ENCODE assay signal across 8 mouse cellular contexts in genomic region chr1:192136561-192137290, GRCm38 (mm10). TPM values are rescaled to one million over a fixed set of nuclear protein-coding genes. Genes with fewer than 3 reads are reported as not detected.
DNase-seq lines count a peak whose midpoint lies in the region; ATAC-seq and TF ChIP-seq lines count a peak whose summit lies in the region.

No protein-coding gene starts in this region.

- no peaks in the 10 kb centered on the region for H3K9me3 ChIP-seq in embryonic facial prominence, embryonic 10.5 days
- H3K9me3 ChIP-seq in intestine, postnatal 0 days (ENCODE audit: control insufficient read depth), result no peaks in the 10 kb centered on the region
- H3K9me3 ChIP-seq in midbrain, embryonic 11.5 days (ENCODE audit: control insufficient read depth, low read length), result no peaks in the 10 kb centered on the region

- H3K9ac ChIP-seq in intestine, postnatal 0 days (ENCODE audit: low read depth, low read length), result peak overlapping the region; percentile 71
- peak overlapping the region; percentile 95 for H3K9ac ChIP-seq in midbrain, embryonic 11.5 days (ENCODE audit: low read length)

- H3K27me3 ChIP-seq in embryonic facial prominence, embryonic 10.5 days (replicated peaks; ENCODE audit: low read depth, poor library complexity, severe bottlenecking), result no peaks in the 10 kb centered on the region
- no peaks in the 10 kb centered on the region for H3K27me3 ChIP-seq in intestine, postnatal 0 days (replicated peaks; ENCODE audit: control insufficient read depth, insufficient read depth, low read length)
- no peaks in the 10 kb centered on the region for H3K27me3 ChIP-seq in midbrain, embryonic 11.5 days (ENCODE audit: control insufficient read depth, insufficient read depth, low read length)

- peak; percentile 69 for ATAC-seq in granulocyte monocyte progenitor cell, adult 5-6 weeks (replicated peaks; ENCODE audit: poor library complexity, severe bottlenecking)
- peak; percentile 67 for ATAC-seq in intestine, postnatal 0 days
- ATAC-seq in midbrain, embryonic 11.5 days (ENCODE audit: low FRiP score), result peak; percentile 83

- H3K4me2 ChIP-seq in intestine, postnatal 0 days (replicated peaks; ENCODE audit: low read depth), result peak overlapping the region; percentile 93
- peak overlapping the region; percentile 95 for H3K4me2 ChIP-seq in midbrain, embryonic 11.5 days

- under 1% methylated on average over 55 of the region's 55 CpGs for WGBS in embryonic facial prominence, embryonic 10.5 days
- under 1% methylated on average over 55 of the region's 55 CpGs for WGBS in intestine, postnatal 0 days
- under 1% methylated on average over 54 of the region's 55 CpGs for whole genome bisulfite sequencing in midbrain, embryonic 11.5 days

- no peaks in the 10 kb centered on the region; the same call in 1 of the 2 replicates for H3K36me3 ChIP-seq in embryonic facial prominence, embryonic 10.5 days (replicated peaks)
- H3K36me3 ChIP-seq in intestine, postnatal 0 days (ENCODE audit: control insufficient read depth, insufficient read depth), result peaks cover 4% of the 10 kb centered on the region; the same call in 1 of the 2 replicates
- H3K36me3 ChIP-seq in midbrain, embryonic 11.5 days (ENCODE audit: control insufficient read depth, insufficient read depth, low read length), result no peaks in the 10 kb centered on the region

- intact Hi-C loops in left cerebral cortex, postnatal 4 days (cut with DNase I), result no loop called here

- TF ChIP-seq CTCF in intestine, postnatal 0 days (IDR thresholded peaks at IDR 0.05; ENCODE audit: low read depth), result peak; percentile 22; the same call in 1 of the 2 replicates

- H3K4me1 ChIP-seq in embryonic facial prominence, embryonic 10.5 days, result peaks cover 18% of the 10 kb centered on the region
- H3K4me1 ChIP-seq in intestine, postnatal 0 days (replicated peaks; ENCODE audit: control insufficient read depth, insufficient read depth, low read length), result no peaks in the 10 kb centered on the region
- H3K4me1 ChIP-seq in midbrain, embryonic 11.5 days (ENCODE audit: control insufficient read depth, insufficient read depth, low read length), result peaks cover 5% of the 10 kb centered on the region

- DNase-seq in adrenal gland, postnatal 14 days, result peak; percentile 92
- DNase-seq in embryonic facial prominence, embryonic 10.5 days (ENCODE audit: low spot score), result peak; percentile 88
- DNase-seq in left cerebral cortex, postnatal 4 days, result peak; percentile 90
- DNase-seq in midbrain, embryonic 11.5 days (ENCODE audit: low spot score, missing footprints), result peak; percentile 97
- peak; percentile 76 for DNase-seq in right cerebral cortex, postnatal 4 days
- peak; percentile 90 for DNase-seq in yolk sac, embryonic 10.5 days (ENCODE audit: low spot score)

- H3K4me3 ChIP-seq in embryonic facial prominence, embryonic 10.5 days, result peak overlapping the region; percentile 89
- peak overlapping the region; percentile 58 for H3K4me3 ChIP-seq in intestine, postnatal 0 days (ENCODE audit: low read depth, low read length)
- H3K4me3 ChIP-seq in midbrain, embryonic 11.5 days (ENCODE audit: low read depth, low read length), result peak overlapping the region; percentile 82

- peak overlapping the region; percentile 98 for H3K27ac ChIP-seq in embryonic facial prominence, embryonic 10.5 days (replicated peaks)
- H3K27ac ChIP-seq in intestine, postnatal 0 days (ENCODE audit: low read depth, low read length), result peak overlapping the region; percentile 93
- H3K27ac ChIP-seq in midbrain, embryonic 11.5 days (ENCODE audit: low read depth, low read length), result peak overlapping the region; percentile 94

RNA-seq across cellular contexts. Expression of gene Rcor3, which starts 1.1 kb away (rescaled TPM):
- 26.9 and 32.8 TPM in 2 replicates for total RNA-seq in adrenal gland, postnatal 14 days (2021)
- polyA plus RNA-seq in embryonic facial prominence, embryonic 10.5 days (2016; fragmentation: Nextera tagmentation; extraction: Ambion mirVana), result 14.5 and 15.0 TPM in 2 replicates
- 17.0 and 21.9 TPM in 2 replicates for total RNA-seq in granulocyte monocyte progenitor cell, adult 5-6 weeks (2014; fragmentation: Nextera tagmentation)
- total RNA-seq in granulocyte monocyte progenitor cell, adult 5-6 weeks (2017), result 10.0 and 12.5 TPM in 2 replicates
- 16.8 and 17.9 TPM in 2 replicates for polyA plus RNA-seq in intestine, postnatal 0 days (2015; fragmentation: Nextera tagmentation; extraction: Ambion mirVana)
- total RNA-seq in left cerebral cortex, postnatal 4 days (2021), result 10 to 100 TPM; 58.1 to 69.2 TPM
- 18.3 and 21.5 TPM in 2 replicates for polyA plus RNA-seq in midbrain, embryonic 11.5 days (2014; fragmentation: Nextera tagmentation; extraction: Ambion mirVana)

RNA-seq across cellular contexts. Expression of gene Traf5, which starts 44.4 kb away (rescaled TPM):
- 6.9 and 13.4 TPM in 2 replicates for total RNA-seq in adrenal gland, postnatal 14 days (2021)
- polyA plus RNA-seq in embryonic facial prominence, embryonic 10.5 days (2016; fragmentation: Nextera tagmentation; extraction: Ambion mirVana), result 3.1 and 4.5 TPM in 2 replicates
- 4.8 and 6.2 TPM in 2 replicates for total RNA-seq in granulocyte monocyte progenitor cell, adult 5-6 weeks (2014; fragmentation: Nextera tagmentation)
- 2.7 and 4.9 TPM in 2 replicates for total RNA-seq in granulocyte monocyte progenitor cell, adult 5-6 weeks (2017)
- polyA plus RNA-seq in intestine, postnatal 0 days (2015; fragmentation: Nextera tagmentation; extraction: Ambion mirVana), result 10.3 and 10.4 TPM in 2 replicates
- 1 to 10 TPM; 3.4 to 4.6 TPM for total RNA-seq in left cerebral cortex, postnatal 4 days (2021)
- 2.5 and 4.1 TPM in 2 replicates for polyA plus RNA-seq in midbrain, embryonic 11.5 days (2014; fragmentation: Nextera tagmentation; extraction: Ambion mirVana)

RNA-seq across cellular contexts. Expression of gene Kcnh1, which starts 53.8 kb away (rescaled TPM):
- total RNA-seq in adrenal gland, postnatal 14 days (2021), result 0.26 and 0.60 TPM in 2 replicates
- 0.54 and 0.57 TPM in 2 replicates for polyA plus RNA-seq in embryonic facial prominence, embryonic 10.5 days (2016; fragmentation: Nextera tagmentation; extraction: Ambion mirVana)
- not detected in 2 replicates for total RNA-seq in granulocyte monocyte progenitor cell, adult 5-6 weeks (2014; fragmentation: Nextera tagmentation)
- total RNA-seq in granulocyte monocyte progenitor cell, adult 5-6 weeks (2017), result not detected in 2 replicates
- 0.65 and 0.69 TPM in 2 replicates for polyA plus RNA-seq in intestine, postnatal 0 days (2015; fragmentation: Nextera tagmentation; extraction: Ambion mirVana)
- total RNA-seq in left cerebral cortex, postnatal 4 days (2021), result 10 to 100 TPM; 19.7 to 20.1 TPM
- polyA plus RNA-seq in midbrain, embryonic 11.5 days (2014; fragmentation: Nextera tagmentation; extraction: Ambion mirVana), result 0.56 and 0.77 TPM in 2 replicates

Comparison
In these comparisons a context has a peak if more than half of its experiments do, and no peak if none do; other contexts are left out.
1. Peak in every context shown above with its lines: DNase-seq, ATAC-seq, H3K4me3 ChIP-seq and H3K27ac ChIP-seq.
2. RNA of gene Kcnh1, which starts 53.8 kb away (total RNA-seq): 19.7 to 20.1 TPM in left cerebral cortex, postnatal 4 days; 0.26 to 0.60 TPM in adrenal gland, postnatal 14 days and not detected in granulocyte monocyte progenitor cell, adult 5-6 weeks; every median in the first group is over 10 times any median in the second.